Mouse (Mus musculus) liver, adult (tissue): Measurements from ENCODE around the gene Atp2a1.

Source experiments
- GATA4 ChIP-seq: IDR thresholded peaks from 2 replicates; pipeline ENCODE4 v1.6.1; 2014; ENCODE audit warnings: mild to moderate bottlenecking, low read length; ENCODE audit not compliant: insufficient replicate concordance

Gene Atp2a1

GRCm38 (mm10) chr7:126464121-126464520 lies 1.2 kb upstream of the Atp2a1 start:
- TF ChIP-seq GATA4: no peak

- TF ChIP-seq GATA4: no peak
These were observed 639 bp upstream of the Atp2a1 start for GRCm38 (mm10) chr7:126463547-126463946.

GRCm38 (mm10) chr7:126461626-126462025 lies 1.3 kb downstream of the Atp2a1 start:
- TF ChIP-seq GATA4: no peak

GRCm38 (mm10) chr7:126460623-126461399 lies 2.1 kb downstream of the Atp2a1 start:
- TF ChIP-seq GATA4: no peak

GRCm38 (mm10) chr7:126458844-126459618 lies 3.9 kb downstream of the Atp2a1 start:
- TF ChIP-seq GATA4: no peak

GRCm38 (mm10) chr7:126458225-126458624 lies 4.7 kb downstream of the Atp2a1 start:
- no peak for TF ChIP-seq GATA4

- TF ChIP-seq GATA4: no peak
These were observed 6.3 kb downstream of the Atp2a1 start for GRCm38 (mm10) chr7:126456382-126457266.

- no peak for TF ChIP-seq GATA4
These were observed 7.7 kb downstream of the Atp2a1 start for GRCm38 (mm10) chr7:126455242-126455641.

- no peak for TF ChIP-seq GATA4
These were observed 9.0 kb downstream of the Atp2a1 start for GRCm38 (mm10) chr7:126453861-126454260.

GRCm38 (mm10) chr7:126452244-126452643 lies 10.7 kb downstream of the Atp2a1 start:
- TF ChIP-seq GATA4: no peak

GRCm38 (mm10) chr7:126450641-126451040 lies 12.3 kb downstream of the Atp2a1 start:
- TF ChIP-seq GATA4: no peak

- TF ChIP-seq GATA4: no peak
These were observed 12.9 kb downstream of the Atp2a1 start for GRCm38 (mm10) chr7:126449991-126450390.

GRCm38 (mm10) chr7:126448481-126448880 lies 14.4 kb downstream of the Atp2a1 start:
- TF ChIP-seq GATA4: no peak

- no peak for TF ChIP-seq GATA4
These were observed 16.7 kb downstream of the Atp2a1 start for GRCm38 (mm10) chr7:126446217-126446616.

GRCm38 (mm10) chr7:126445104-126445815 lies 17.6 kb downstream of the Atp2a1 start:
- TF ChIP-seq GATA4: no peak
